Mouse (Mus musculus): ENCODE data around the gene Mboat2. TPM values are rescaled to one million over a fixed set of nuclear protein-coding genes. Genes with fewer than 3 reads are reported as not detected.

Mboat2 gene
- total RNA-seq (2014; rRNA removed; ENCODE audit: low replicate concordance) = 24.3 and 34.4 TPM in 2 replicates
- polyA plus RNA-seq (2015; fragmentation: Nextera tagmentation; extraction: Ambion mirVana) = 23.8 and 24.8 TPM in 2 replicates

GRCm38 (mm10) chr12:24830766-24831152 lies at the start of gene Mboat2:
Mboat2 (plus strand) TSS chr12:24830879.
- H3K9me3 ChIP-seq (replicated peaks; ENCODE audit: control insufficient read depth, low read length) = no peaks in the 10 kb centered on the region
- peak within 1 kb of the TSS; percentile 85 for H3K9ac ChIP-seq (replicated peaks; ENCODE audit: low read depth, low read length)
- H3K36me3 ChIP-seq (replicated peaks; ENCODE audit: control insufficient read depth, insufficient read depth, low read length) = no peaks in the 10 kb centered on the region
- TF ChIP-seq EP300 (IDR thresholded peaks at IDR 0.05; ENCODE audit: low read depth) (no peak), CTCF (IDR thresholded peaks at IDR 0.05; ENCODE audit: low read depth) (no peak)
- H3K27ac ChIP-seq (ENCODE audit: low read depth) = peak within 1 kb of the TSS; percentile 92
- peaks cover 14% of the 10 kb centered on the region for H3K4me1 ChIP-seq (ENCODE audit: control insufficient read depth, insufficient read depth)
- no peaks in the 10 kb centered on the region for H3K27me3 ChIP-seq (ENCODE audit: control insufficient read depth, insufficient read depth, low read length)
- DNase-seq (ENCODE audit: low spot score) (peak; percentile 55), ATAC-seq (ENCODE audit: insufficient read depth, low read depth) (peak; percentile 31)
- H3K4me3 ChIP-seq (ENCODE audit: low read depth, low read length) = peak within 1 kb of the TSS; percentile 91
- under 1% methylated on average over 23 of the region's 24 CpGs for WGBS
- peak within 1 kb of the TSS; percentile 88 for H3K4me2 ChIP-seq (ENCODE audit: low read depth, low read length)

- Histone ChIP-seq H3K4me3 (ENCODE audit: low read depth, low read length) (no peak overlapping the region), H3K4me1 (ENCODE audit: control insufficient read depth, insufficient read depth) (no peaks in the 10 kb centered on the region), H3K9ac (replicated peaks; ENCODE audit: low read depth, low read length) (no peak overlapping the region), H3K27me3 (ENCODE audit: control insufficient read depth, insufficient read depth, low read length) (no peaks in the 10 kb centered on the region), H3K36me3 (replicated peaks; ENCODE audit: control insufficient read depth, insufficient read depth, low read length) (no peaks in the 10 kb centered on the region), H3K27ac (ENCODE audit: low read depth) (no peak overlapping the region), H3K9me3 (replicated peaks; ENCODE audit: control insufficient read depth, low read length) (no peaks in the 10 kb centered on the region), H3K4me2 (ENCODE audit: low read depth, low read length) (no peak overlapping the region)
- TF ChIP-seq EP300 (IDR thresholded peaks at IDR 0.05; ENCODE audit: low read depth) (no peak), CTCF (IDR thresholded peaks at IDR 0.05; ENCODE audit: low read depth) (no peak)
- 72% methylated on average over 4 of the region's 4 CpGs for WGBS
- ATAC-seq (ENCODE audit: insufficient read depth, low read depth) (no peak), DNase-seq (ENCODE audit: low spot score) (no peak)
Measured at GRCm38 (mm10) chr12:24783735-24784134, 46.9 kb upstream of the Mboat2 start.

DNA sequence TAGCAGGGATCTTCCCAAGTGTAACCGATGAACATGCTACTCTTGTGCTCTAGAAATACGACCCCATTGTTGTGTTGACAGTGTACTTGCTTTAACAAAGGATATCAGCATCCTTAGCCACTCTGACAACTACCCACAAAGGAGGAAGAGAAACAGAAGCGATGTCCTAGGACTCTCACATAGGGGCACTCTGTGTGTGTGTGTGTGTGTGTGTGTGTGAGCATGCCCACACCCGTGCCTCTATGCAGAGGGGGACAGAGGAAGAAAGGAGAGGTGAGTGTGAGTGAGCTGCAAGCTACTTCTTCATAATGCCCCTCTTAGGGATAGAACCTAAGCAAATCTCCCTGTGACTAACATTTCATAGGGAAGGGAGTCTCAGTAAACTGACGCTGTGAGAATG lies 44.8 kb upstream of the Mboat2 start:
- no peaks in the 10 kb centered on the region for H3K27me3 ChIP-seq (ENCODE audit: control insufficient read depth, insufficient read depth, low read length)
- no peak overlapping the region for H3K9ac ChIP-seq (replicated peaks; ENCODE audit: low read depth, low read length)
- no peak overlapping the region for H3K4me2 ChIP-seq (ENCODE audit: low read depth, low read length)
- ATAC-seq (ENCODE audit: insufficient read depth, low read depth) = no peak
- WGBS = 64% methylated on average over 5 of the region's 5 CpGs
- H3K4me1 ChIP-seq (ENCODE audit: control insufficient read depth, insufficient read depth) = no peaks in the 10 kb centered on the region
- TF ChIP-seq EP300 (IDR thresholded peaks at IDR 0.05; ENCODE audit: low read depth) (no peak), CTCF (IDR thresholded peaks at IDR 0.05; ENCODE audit: low read depth) (no peak)
- no peak overlapping the region for H3K27ac ChIP-seq (ENCODE audit: low read depth)
- no peaks in the 10 kb centered on the region for H3K36me3 ChIP-seq (replicated peaks; ENCODE audit: control insufficient read depth, insufficient read depth, low read length)
- H3K4me3 ChIP-seq (ENCODE audit: low read depth, low read length) = no peak overlapping the region
- DNase-seq (ENCODE audit: low spot score) = no peak
- no peaks in the 10 kb centered on the region for H3K9me3 ChIP-seq (replicated peaks; ENCODE audit: control insufficient read depth, low read length)

DNA sequence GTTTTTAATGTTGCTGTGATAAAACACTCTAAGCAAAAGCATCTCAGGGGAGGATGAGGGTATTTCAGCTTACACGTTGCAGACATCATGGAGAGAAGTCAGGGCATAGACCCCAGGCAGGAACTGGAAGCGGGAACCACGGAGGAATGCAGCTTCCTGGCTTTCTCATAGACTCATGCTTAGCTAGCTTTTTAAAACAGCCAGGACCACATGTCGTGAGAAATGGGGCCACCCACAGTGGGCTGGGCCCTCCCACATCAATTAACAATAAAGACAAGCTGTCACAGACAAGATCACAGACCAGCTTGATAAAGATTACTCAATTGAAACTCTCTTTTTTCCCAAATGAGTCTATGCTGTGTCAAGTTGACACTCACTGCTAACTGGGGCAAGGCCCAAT lies 44.4 kb upstream of the Mboat2 start:
- ATAC-seq (ENCODE audit: insufficient read depth, low read depth) = no peak
- no peak for TF ChIP-seq CTCF (IDR thresholded peaks at IDR 0.05; ENCODE audit: low read depth)
- TF ChIP-seq EP300 (IDR thresholded peaks at IDR 0.05; ENCODE audit: low read depth) = no peak
- DNase-seq (ENCODE audit: low spot score) = no peak
- WGBS = 30% methylated on average over 4 of the region's 4 CpGs
- H3K4me3 ChIP-seq (ENCODE audit: low read depth, low read length) = no peak overlapping the region
- H3K9ac ChIP-seq (replicated peaks; ENCODE audit: low read depth, low read length) = no peak overlapping the region
- no peaks in the 10 kb centered on the region for H3K27me3 ChIP-seq (ENCODE audit: control insufficient read depth, insufficient read depth, low read length)
- no peak overlapping the region for H3K27ac ChIP-seq (ENCODE audit: low read depth)
- no peaks in the 10 kb centered on the region for H3K9me3 ChIP-seq (replicated peaks; ENCODE audit: control insufficient read depth, low read length)
- H3K36me3 ChIP-seq (replicated peaks; ENCODE audit: control insufficient read depth, insufficient read depth, low read length) = no peaks in the 10 kb centered on the region
- H3K4me1 ChIP-seq (ENCODE audit: control insufficient read depth, insufficient read depth) = no peaks in the 10 kb centered on the region
- no peak overlapping the region for H3K4me2 ChIP-seq (ENCODE audit: low read depth, low read length)

- Histone ChIP-seq H3K27ac (ENCODE audit: low read depth) (no peak overlapping the region), H3K27me3 (ENCODE audit: control insufficient read depth, insufficient read depth, low read length) (no peaks in the 10 kb centered on the region), H3K9ac (replicated peaks; ENCODE audit: low read depth, low read length) (no peak overlapping the region), H3K4me2 (ENCODE audit: low read depth, low read length) (no peak overlapping the region), H3K4me1 (ENCODE audit: control insufficient read depth, insufficient read depth) (no peaks in the 10 kb centered on the region), H3K36me3 (replicated peaks; ENCODE audit: control insufficient read depth, insufficient read depth, low read length) (no peaks in the 10 kb centered on the region), H3K4me3 (ENCODE audit: low read depth, low read length) (no peak overlapping the region), H3K9me3 (replicated peaks; ENCODE audit: control insufficient read depth, low read length) (no peaks in the 10 kb centered on the region)
- 65% methylated on average over 1 of the region's 1 CpGs for WGBS
- TF ChIP-seq EP300 (IDR thresholded peaks at IDR 0.05; ENCODE audit: low read depth) (no peak), CTCF (IDR thresholded peaks at IDR 0.05; ENCODE audit: low read depth) (no peak)
- ATAC-seq (ENCODE audit: insufficient read depth, low read depth) (no peak), DNase-seq (ENCODE audit: low spot score) (no peak)
Measured at GRCm38 (mm10) chr12:24789659-24790058, 41.0 kb upstream of the Mboat2 start.

DNA sequence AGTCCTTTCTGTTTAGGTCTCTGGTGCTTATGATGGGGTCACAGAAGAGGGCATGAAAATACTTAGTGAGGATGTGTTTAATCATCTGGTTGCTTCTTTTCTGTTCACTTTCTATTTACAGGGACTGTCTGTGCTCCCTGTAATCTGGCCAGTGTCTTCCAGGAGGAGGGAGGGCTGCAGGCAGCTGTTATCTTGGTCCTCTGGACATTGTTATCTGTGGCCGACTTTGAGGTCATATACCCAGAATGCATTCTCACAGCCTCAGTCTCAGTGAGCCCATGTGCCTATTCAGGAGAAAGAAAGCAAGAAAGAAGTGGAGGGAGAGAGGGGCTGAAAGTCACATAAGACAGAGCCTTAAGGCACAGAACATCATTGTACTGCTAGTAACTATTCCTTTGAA lies 19.4 kb upstream of the Mboat2 start:
- Histone ChIP-seq H3K4me3 (ENCODE audit: low read depth, low read length) (no peak overlapping the region), H3K4me2 (ENCODE audit: low read depth, low read length) (no peak overlapping the region), H3K9ac (replicated peaks; ENCODE audit: low read depth, low read length) (no peak overlapping the region), H3K36me3 (replicated peaks; ENCODE audit: control insufficient read depth, insufficient read depth, low read length) (no peaks in the 10 kb centered on the region), H3K27me3 (ENCODE audit: control insufficient read depth, insufficient read depth, low read length) (no peaks in the 10 kb centered on the region), H3K27ac (ENCODE audit: low read depth) (no peak overlapping the region), H3K4me1 (ENCODE audit: control insufficient read depth, insufficient read depth) (no peaks in the 10 kb centered on the region; the same call in 1 of the 2 replicates), H3K9me3 (replicated peaks; ENCODE audit: control insufficient read depth, low read length) (no peaks in the 10 kb centered on the region)
- DNase-seq (ENCODE audit: low spot score) (no peak), ATAC-seq (ENCODE audit: insufficient read depth, low read depth) (no peak)
- TF ChIP-seq EP300 (IDR thresholded peaks at IDR 0.05; ENCODE audit: low read depth) (no peak), CTCF (IDR thresholded peaks at IDR 0.05; ENCODE audit: low read depth) (no peak)
- WGBS = 8% methylated on average over 1 of the region's 1 CpGs

Measured in heart, postnatal 0 days (tissue).